Mouse (Mus musculus): ENCODE measurements around the gene Atp5f1. TPM values are rescaled to one million over a fixed set of nuclear protein-coding genes. Genes with fewer than 3 reads are reported as not detected.

Gene Atp5f1
- polyA plus RNA-seq, 1 experiment from 2014 or later, result 593 TPM

DNA sequence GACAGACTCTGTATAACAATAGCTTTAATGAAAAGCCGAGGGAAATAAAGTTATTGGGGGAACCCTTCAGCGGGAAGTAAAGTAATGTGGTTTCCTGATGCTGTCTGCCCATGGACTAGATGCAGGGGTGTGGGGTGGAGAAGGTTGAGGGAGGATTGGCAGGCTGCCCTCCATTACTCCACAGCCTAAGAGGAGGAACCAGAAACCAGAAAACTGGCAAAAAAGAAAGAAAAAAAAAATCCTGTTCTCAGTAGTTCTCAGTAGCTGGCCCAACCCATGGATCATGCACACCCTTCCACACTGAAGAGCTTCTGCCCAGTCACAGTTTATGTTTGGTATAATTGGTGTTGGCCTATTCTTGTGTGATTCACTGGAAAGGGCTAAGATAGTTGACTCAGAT, 61.6 kb downstream of the Atp5f1 start:
- 89% methylated on average over 2 of the region's 2 CpGs for WGBS

DNA sequence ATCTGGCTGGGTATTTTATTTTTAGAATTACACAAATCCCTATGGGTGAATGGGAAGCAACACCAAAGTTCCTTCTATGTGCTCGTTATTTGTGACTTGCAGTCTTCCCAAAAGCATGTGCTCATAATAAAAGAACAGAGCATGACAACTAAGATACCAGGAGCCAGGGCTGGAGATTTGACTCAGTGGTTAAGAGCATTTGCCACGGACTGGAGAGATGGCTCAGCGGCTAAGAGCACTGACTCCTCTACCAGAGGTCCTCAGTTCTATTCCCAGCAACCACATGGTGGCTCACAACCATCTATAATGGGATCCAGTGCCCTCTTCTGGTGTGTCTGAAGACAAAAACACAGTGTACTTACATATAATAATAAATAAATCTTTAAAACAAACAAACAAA, 63.1 kb downstream of the Atp5f1 start:
- H3K4me1 ChIP-seq, result no peaks in the 10 kb centered on the region
- no peak overlapping the region for H3K9ac ChIP-seq (replicated peaks)
- no peak overlapping the region for H3K27ac ChIP-seq (replicated peaks)
- no peak for ATAC-seq (ENCODE audit: low FRiP score)
- WGBS, result 86% methylated on average over 3 of the region's 3 CpGs
- H3K4me3 ChIP-seq (replicated peaks), result no peak overlapping the region
- no peaks in the 10 kb centered on the region for H3K36me3 ChIP-seq
- no peaks in the 10 kb centered on the region for H3K27me3 ChIP-seq (replicated peaks)
- H3K4me2 ChIP-seq, result no peak overlapping the region
- no peaks in the 10 kb centered on the region for H3K9me3 ChIP-seq (replicated peaks)

More for the DNA sequence above, 61.6 kb downstream of the Atp5f1 start:
- H3K4me3 ChIP-seq (replicated peaks), result no peak overlapping the region
- H3K4me1 ChIP-seq, result no peaks in the 10 kb centered on the region
- ATAC-seq (ENCODE audit: low FRiP score), result no peak
- no peaks in the 10 kb centered on the region for H3K9me3 ChIP-seq (replicated peaks)
- H3K4me2 ChIP-seq, result no peak overlapping the region
- no peaks in the 10 kb centered on the region for H3K36me3 ChIP-seq
- no peaks in the 10 kb centered on the region for H3K27me3 ChIP-seq (replicated peaks)
- H3K27ac ChIP-seq (replicated peaks), result no peak overlapping the region
- H3K9ac ChIP-seq (replicated peaks), result no peak overlapping the region

DNA sequence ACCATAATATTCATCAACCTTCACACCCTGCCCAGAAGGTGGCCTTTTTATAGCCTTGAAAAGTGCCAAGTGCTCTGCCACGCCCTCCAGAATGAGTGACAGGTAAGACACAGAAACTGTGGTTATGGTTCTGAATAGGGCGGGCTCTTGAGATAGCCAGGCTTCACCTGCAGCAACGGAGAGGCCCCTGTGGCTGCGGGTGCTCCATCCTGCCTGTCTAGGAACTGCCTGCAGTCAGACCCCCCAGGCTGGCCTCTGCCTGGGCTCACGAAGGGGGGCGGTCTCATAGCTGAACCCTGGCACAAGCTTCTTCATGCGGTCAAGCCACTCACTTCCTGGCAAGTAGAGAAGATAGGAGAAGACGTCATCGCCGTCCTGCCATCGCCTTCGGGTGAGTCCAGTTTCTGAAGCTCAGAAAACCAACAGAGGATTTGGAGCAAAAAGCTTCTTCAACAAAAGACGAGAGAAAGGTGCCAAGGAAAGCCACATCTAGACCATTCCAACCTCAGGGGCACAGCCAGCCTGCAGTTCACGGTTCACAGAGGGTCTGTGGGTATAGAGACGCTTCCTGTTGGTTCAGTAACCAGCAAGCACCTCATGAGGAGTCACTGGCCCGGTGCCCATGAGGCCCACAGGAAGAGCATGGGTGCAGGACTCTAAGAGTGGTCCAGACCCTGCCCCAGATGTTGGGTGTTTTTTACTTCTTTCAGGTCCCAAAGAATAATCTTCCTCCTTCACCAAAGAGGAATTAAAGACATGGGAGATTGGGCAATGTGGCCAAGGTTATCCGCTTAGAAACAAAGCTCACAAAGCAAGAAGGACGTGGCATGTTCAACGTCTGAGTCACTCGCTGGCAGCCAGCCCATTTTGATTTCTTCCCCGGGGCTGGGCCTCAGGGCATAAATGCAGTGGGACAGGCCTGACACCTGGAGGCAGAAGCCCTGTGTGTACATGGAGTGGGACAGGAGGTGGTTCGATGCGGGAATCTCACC, 65.0 kb downstream of the Atp5f1 start:
- Histone ChIP-seq H3K36me3 (no peaks in the 10 kb centered on the region), H3K9me3 (replicated peaks) (no peaks in the 10 kb centered on the region), H3K27ac (replicated peaks) (no peak overlapping the region), H3K4me1 (no peaks in the 10 kb centered on the region), H3K4me2 (no peak overlapping the region), H3K9ac (replicated peaks) (no peak overlapping the region), H3K27me3 (replicated peaks) (no peaks in the 10 kb centered on the region), H3K4me3 (replicated peaks) (no peak overlapping the region)
- no peak for ATAC-seq (ENCODE audit: low FRiP score)
- 84% methylated on average over 23 of the region's 23 CpGs for WGBS

DNA sequence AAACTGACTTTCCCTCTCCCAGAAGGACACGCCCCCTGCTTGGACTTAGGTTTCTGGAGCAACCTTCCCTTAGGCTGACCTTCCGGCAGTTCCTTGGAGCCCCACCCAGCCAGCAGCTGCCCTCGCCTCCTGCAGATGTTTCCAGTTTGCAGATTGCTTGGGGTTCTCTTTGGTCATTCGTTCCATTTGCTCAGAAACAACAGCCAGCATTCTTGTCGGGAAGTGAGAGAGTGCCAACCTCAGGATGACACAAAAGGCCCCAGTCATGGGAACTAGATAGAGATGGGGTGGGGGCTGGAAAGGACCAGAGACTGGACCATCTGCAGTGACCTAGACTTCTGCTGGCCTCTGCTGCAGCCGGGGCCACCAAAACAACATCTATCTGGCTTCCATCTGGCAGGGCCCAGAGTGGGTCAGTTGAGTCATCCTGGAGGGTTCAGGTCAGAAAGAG, 65.9 kb downstream of the Atp5f1 start:
- Histone ChIP-seq H3K27ac (replicated peaks) (no peak overlapping the region), H3K9ac (replicated peaks) (no peak overlapping the region), H3K36me3 (no peaks in the 10 kb centered on the region), H3K27me3 (replicated peaks) (no peaks in the 10 kb centered on the region), H3K9me3 (replicated peaks) (no peaks in the 10 kb centered on the region), H3K4me3 (replicated peaks) (no peak overlapping the region), H3K4me2 (no peak overlapping the region), H3K4me1 (no peaks in the 10 kb centered on the region)
- ATAC-seq (ENCODE audit: low FRiP score), result no peak
- WGBS, result 72% methylated on average over 6 of the region's 6 CpGs

Other genes starting within 250 kb of the Atp5f1 start
- 88.2 and 95.4 TPM in 2 replicates for gene Rap1a, start 158.8 kb downstream of the Atp5f1 start, polyA plus RNA-seq (2015; fragmentation: Nextera tagmentation; extraction: Ambion mirVana)
- gene Adora3, start 89.2 kb downstream of the Atp5f1 start, polyA plus RNA-seq (2015; fragmentation: Nextera tagmentation; extraction: Ambion mirVana), result 0.27 and 0.42 TPM in 2 replicates
- not detected in 2 replicates for gene Tmigd3, start 89.2 kb downstream of the Atp5f1 start, polyA plus RNA-seq (2015; fragmentation: Nextera tagmentation; extraction: Ambion mirVana)
- gene I830077J02Rik, start 27.4 kb downstream of the Atp5f1 start, polyA plus RNA-seq (2015; fragmentation: Nextera tagmentation; extraction: Ambion mirVana), result 0.54 and 1.8 TPM in 2 replicates
- 86.7 and 104 TPM in 2 replicates for gene Wdr77, start 730 bp downstream of the Atp5f1 start, polyA plus RNA-seq (2015; fragmentation: Nextera tagmentation; extraction: Ambion mirVana)
- 3.6 and 4.3 TPM in 2 replicates for gene Ovgp1, start 13.6 kb upstream of the Atp5f1 start, polyA plus RNA-seq (2015; fragmentation: Nextera tagmentation; extraction: Ambion mirVana)
- 3.2 and 3.6 TPM in 2 replicates for gene Pifo, start 54.5 kb upstream of the Atp5f1 start, polyA plus RNA-seq (2015; fragmentation: Nextera tagmentation; extraction: Ambion mirVana)
- not detected in 2 replicates for gene Chil5, start 72.7 kb upstream of the Atp5f1 start, polyA plus RNA-seq (2015; fragmentation: Nextera tagmentation; extraction: Ambion mirVana)
- gene Chia1, start 153.1 kb upstream of the Atp5f1 start, polyA plus RNA-seq (2015; fragmentation: Nextera tagmentation; extraction: Ambion mirVana), result 0.84 and 1.0 TPM in 2 replicates
- 0.40 TPM in 1 of 2 replicates, not detected in the other for gene Chil3, start 207.5 kb upstream of the Atp5f1 start, polyA plus RNA-seq (2015; fragmentation: Nextera tagmentation; extraction: Ambion mirVana)